ENCODE assay signal across 19 mouse cellular contexts in genomic region chr15:94238058-94238876, GRCm38 (mm10).
A peak's percentile ranks its signal among the peaks of the same experiment; 100 is the strongest.
DNase-seq lines count a peak whose midpoint lies in the region; ATAC-seq and TF ChIP-seq lines count a peak whose summit lies in the region.
"Had no signal": no experiment of that assay in that cellular context is flagged by ENCODE, and none has a peak within 500 bp of the region (broad histone marks: within the 10 kb centered on the region; RNA-seq: fewer than 3 reads in every experiment).

No protein-coding gene starts in this region.

- no peak for DNase-seq in heart, postnatal 14 days
- no peak for DNase-seq in lung, postnatal 36 days
- DNase-seq in layer of hippocampus, postnatal 25 days (ENCODE audit: extremely low spot score in 1 of 2, low spot score in 1 of 2), result no peak
- DNase-seq: adrenal gland, postnatal 10 days; cerebellum, adult 18-20 months; kidney, postnatal 10 days; layer of hippocampus, adult 9-11 months; midbrain, embryonic 14.5 days; right cerebral cortex, postnatal 25 days; thymus, adult 2 months had no signal

- H3K4me3 ChIP-seq in heart, embryonic 15.5 days, result no peak overlapping the region
- no peak overlapping the region for H3K4me3 ChIP-seq in lung, embryonic 15.5 days
- H3K4me3 ChIP-seq in embryonic fibroblast, embryonic 13.5 days (ENCODE audit: insufficient read depth, low read length), result no peak overlapping the region
- H3K4me3 ChIP-seq in limb, embryonic 15.5 days, result no peak overlapping the region
- H3K4me3 ChIP-seq: forebrain, embryonic 13.5 days; hindbrain, embryonic 15.5 days; liver, embryonic 12.5 days had no signal

- H3K27me3 ChIP-seq in heart, embryonic 15.5 days, result no peaks in the 10 kb centered on the region
- no peaks in the 10 kb centered on the region for H3K27me3 ChIP-seq in lung, embryonic 15.5 days
- no peaks in the 10 kb centered on the region for H3K27me3 ChIP-seq in limb, embryonic 15.5 days
- H3K27me3 ChIP-seq: forebrain, embryonic 13.5 days; hindbrain, embryonic 15.5 days; liver, embryonic 12.5 days had no signal

- H3K9ac ChIP-seq in heart, embryonic 15.5 days, result no peak overlapping the region
- no peak overlapping the region for H3K9ac ChIP-seq in lung, embryonic 15.5 days
- no peak overlapping the region for H3K9ac ChIP-seq in limb, embryonic 15.5 days
- H3K9ac ChIP-seq: forebrain, embryonic 13.5 days; hindbrain, embryonic 15.5 days; liver, embryonic 12.5 days had no signal

- H3K4me1 ChIP-seq in heart, embryonic 15.5 days (replicated peaks), result no peaks in the 10 kb centered on the region
- H3K4me1 ChIP-seq in lung, embryonic 15.5 days, result peaks cover 19% of the 10 kb centered on the region
- H3K4me1 ChIP-seq in embryonic fibroblast, embryonic 13.5 days (ENCODE audit: control insufficient read depth, insufficient read depth, low read length), result no peaks in the 10 kb centered on the region
- H3K4me1 ChIP-seq in limb, embryonic 15.5 days, result peaks cover 3% of the 10 kb centered on the region; the same call in 1 of the 2 replicates
- H3K4me1 ChIP-seq: forebrain, embryonic 13.5 days; hindbrain, embryonic 15.5 days; liver, embryonic 12.5 days had no signal

- no peaks in the 10 kb centered on the region for H3K36me3 ChIP-seq in heart, embryonic 15.5 days
- H3K36me3 ChIP-seq in lung, embryonic 15.5 days, result no peaks in the 10 kb centered on the region
- no peaks in the 10 kb centered on the region for H3K36me3 ChIP-seq in limb, embryonic 15.5 days
- H3K36me3 ChIP-seq: hindbrain, embryonic 15.5 days; liver, embryonic 12.5 days had no signal

- H3K9me3 ChIP-seq in heart, embryonic 15.5 days (replicated peaks), result no peaks in the 10 kb centered on the region
- no peaks in the 10 kb centered on the region for H3K9me3 ChIP-seq in lung, embryonic 15.5 days
- H3K9me3 ChIP-seq in limb, embryonic 15.5 days, result no peaks in the 10 kb centered on the region
- H3K9me3 ChIP-seq: forebrain, embryonic 13.5 days; hindbrain, embryonic 15.5 days; liver, embryonic 12.5 days had no signal

- 54% methylated on average over 14 of the region's 14 CpGs for WGBS in heart, embryonic 15.5 days
- 35% methylated on average over 14 of the region's 14 CpGs for WGBS in lung, embryonic 15.5 days
- WGBS in limb, embryonic 15.5 days, result 38% methylated on average over 14 of the region's 14 CpGs

- H3K4me2 ChIP-seq in heart, embryonic 15.5 days, result no peak overlapping the region
- peak overlapping the region; percentile 25; the same call in 1 of the 2 replicates for H3K4me2 ChIP-seq in lung, embryonic 15.5 days
- no peak overlapping the region for H3K4me2 ChIP-seq in limb, embryonic 15.5 days
- H3K4me2 ChIP-seq: forebrain, embryonic 13.5 days; hindbrain, embryonic 15.5 days; liver, embryonic 12.5 days had no signal

- intact Hi-C loops in heart, postnatal 14 days (cut with DNase I), result no loop called here

- TF ChIP-seq POLR2A in embryonic fibroblast, embryonic 13.5 days (IDR thresholded peaks at IDR 0.05; ENCODE audit: low read depth, low read length), result no peak

- TF ChIP-seq CTCF in embryonic fibroblast, embryonic 13.5 days (IDR thresholded peaks at IDR 0.05; ENCODE audit: borderline replicate concordance, insufficient read depth, low read length), result no peak

- ATAC-seq in heart, embryonic 15.5 days (replicated peaks; ENCODE audit: insufficient number of reproducible peaks, insufficient read depth, low FRiP score, low read depth), result 0 out of 2 replicates have a peak, but pooled peaks have one; percentile 14
- ATAC-seq in lung, embryonic 15.5 days (ENCODE audit: borderline replicate concordance, extremely low read depth, low FRiP score, low TSS enrichment), result peak; percentile 95
- ATAC-seq in limb, embryonic 15.5 days (ENCODE audit: insufficient number of reproducible peaks, low FRiP score, low TSS enrichment, low read depth), result no peak
- ATAC-seq: CD4-positive, CD25-positive, alpha-beta regulatory T cell, adult 4 months; forebrain, embryonic 13.5 days; liver, embryonic 12.5 days had no signal

- H3K27ac ChIP-seq in heart, embryonic 15.5 days, result peak overlapping the region; percentile 49
- peak overlapping the region; percentile 77 for H3K27ac ChIP-seq in lung, embryonic 15.5 days
- H3K27ac ChIP-seq in embryonic fibroblast, embryonic 13.5 days (ENCODE audit: insufficient read depth, low read length), result peak overlapping the region; percentile 16
- peak overlapping the region; percentile 14; the same call in 1 of the 2 replicates for H3K27ac ChIP-seq in limb, embryonic 15.5 days
- H3K27ac ChIP-seq: forebrain, embryonic 13.5 days; hindbrain, embryonic 15.5 days; liver, embryonic 12.5 days; macrophage had no signal

Comparison
In these comparisons a context has a peak if more than half of its experiments do, and no peak if none do; other contexts are left out.
1. H3K27ac ChIP-seq: peak in every context shown above with its lines; median percentile 77 in lung, embryonic 15.5 days; 49 in heart, embryonic 15.5 days; 16 in embryonic fibroblast, embryonic 13.5 days; 14 in limb, embryonic 15.5 days.